Mouse (Mus musculus): ENCODE results near the gene Pde2a. TPM values are rescaled to one million over a fixed set of nuclear protein-coding genes. Genes with fewer than 3 reads are reported as not detected.
A peak's percentile ranks its signal among the peaks of the same experiment; 100 is the strongest.

The Pde2a gene
- polyA plus RNA-seq, 1 experiment from 2014 or later: 46.4 TPM

MicroRNAs encoded within 50 kb of the gene (microRNA counts, 519-probe panel; counts per million panel counts)
- microRNA mmu-miR-139-3p (not detected), microRNA mmu-miR-139-5p (2,273 counts per million, percentile 42 among the panel's probes with 10 or more counts)

Small RNAs within 50 kb of the gene (microRNA-seq; reads per million reads assigned to microRNA genes)
- 4,022 reads per million, percentile 90 among the genes with 10 or more reads in this experiment for gene Mir139

Other genes starting within 250 kb of the Pde2a start
- gene Atg16l2, start 119.4 kb upstream of the Pde2a start, polyA plus RNA-seq (2015; fragmentation: Nextera tagmentation; extraction: Ambion mirVana): 23.4 and 23.7 TPM in 2 replicates
- gene Stard10, start 104.6 kb upstream of the Pde2a start, polyA plus RNA-seq (2015; fragmentation: Nextera tagmentation; extraction: Ambion mirVana): 5.8 and 8.0 TPM in 2 replicates
- gene Arap1, start 73.6 kb upstream of the Pde2a start, polyA plus RNA-seq (2015; fragmentation: Nextera tagmentation; extraction: Ambion mirVana): 6.0 and 7.0 TPM in 2 replicates
- 0.87 TPM in 1 of 2 replicates, not detected in the other for gene Gm45837, start 10.8 kb upstream of the Pde2a start, polyA plus RNA-seq (2015; fragmentation: Nextera tagmentation; extraction: Ambion mirVana)
- not detected in 2 replicates for gene Art2b, start 163.9 kb downstream of the Pde2a start, polyA plus RNA-seq (2015; fragmentation: Nextera tagmentation; extraction: Ambion mirVana)
- gene Clpb, start 241.9 kb downstream of the Pde2a start, polyA plus RNA-seq (2015; fragmentation: Nextera tagmentation; extraction: Ambion mirVana): 41.8 and 48.0 TPM in 2 replicates

Data from forebrain, embryonic 15.5 days (tissue).